ENCODE assay signal across 16 mouse cellular contexts in the genomic region with DNA sequence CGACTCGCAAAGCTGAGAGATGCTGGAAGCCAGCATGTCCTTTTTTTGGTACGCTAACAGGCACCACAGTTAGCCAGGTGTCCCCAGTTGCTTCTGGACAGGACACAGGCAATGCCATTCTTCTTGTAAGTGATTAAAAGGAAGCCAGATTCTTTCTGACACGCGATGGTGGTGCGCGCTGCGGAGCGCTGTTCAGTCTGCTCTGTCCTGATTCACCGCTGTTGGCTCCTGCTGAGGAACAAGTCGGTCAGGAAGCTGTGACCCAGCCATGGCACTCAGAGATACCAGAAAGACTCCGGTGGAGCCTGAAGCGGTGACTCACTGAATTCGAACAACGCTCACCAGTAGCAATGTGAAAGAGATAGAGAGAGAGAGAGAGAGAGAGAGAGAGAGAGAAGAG.
"Had no signal": no experiment of that assay in that cellular context is flagged by ENCODE, and none has a peak within 500 bp of the region (broad histone marks: within the 10 kb centered on the region; RNA-seq: fewer than 3 reads in every experiment).

No protein-coding gene starts in this region.

- H3K27ac ChIP-seq: kidney, postnatal 0 days; limb, embryonic 15.5 days; liver, embryonic 12.5 days; macrophage; midbrain, embryonic 15.5 days had no signal

- H3K4me1 ChIP-seq: limb, embryonic 15.5 days; liver, embryonic 12.5 days; megakaryocyte, embryonic 14.5 days; midbrain, embryonic 15.5 days had no signal

- H3K36me3 ChIP-seq: limb, embryonic 15.5 days; liver, embryonic 12.5 days; midbrain, embryonic 15.5 days had no signal

- ATAC-seq: liver, embryonic 12.5 days; midbrain, embryonic 15.5 days had no signal

- H3K27me3 ChIP-seq: limb, embryonic 15.5 days; liver, embryonic 12.5 days; midbrain, embryonic 15.5 days had no signal

- DNase-seq: kidney, adult 11 months; kidney, adult 9 months; kidney, postnatal 36 days; layer of hippocampus, adult 9-11 months; layer of hippocampus, postnatal 36 days; lung, embryonic 14.5 days; lung, postnatal 10 days; right cerebral cortex, postnatal 14 days; thymus, adult 2 months; thymus, postnatal 36 days had no signal

- H3K4me3 ChIP-seq: limb, embryonic 15.5 days; liver, embryonic 12.5 days; megakaryocyte, embryonic 14.5 days; midbrain, embryonic 15.5 days had no signal
